Mouse (Mus musculus): ENCODE measurements around the gene Rprd2.
"Not testable (repeated sequence)": the region's sequence is repeated elsewhere in the genome, so short reads cannot be mapped to it uniquely, and the experiment has no call there.

The Rprd2 gene

DNA sequence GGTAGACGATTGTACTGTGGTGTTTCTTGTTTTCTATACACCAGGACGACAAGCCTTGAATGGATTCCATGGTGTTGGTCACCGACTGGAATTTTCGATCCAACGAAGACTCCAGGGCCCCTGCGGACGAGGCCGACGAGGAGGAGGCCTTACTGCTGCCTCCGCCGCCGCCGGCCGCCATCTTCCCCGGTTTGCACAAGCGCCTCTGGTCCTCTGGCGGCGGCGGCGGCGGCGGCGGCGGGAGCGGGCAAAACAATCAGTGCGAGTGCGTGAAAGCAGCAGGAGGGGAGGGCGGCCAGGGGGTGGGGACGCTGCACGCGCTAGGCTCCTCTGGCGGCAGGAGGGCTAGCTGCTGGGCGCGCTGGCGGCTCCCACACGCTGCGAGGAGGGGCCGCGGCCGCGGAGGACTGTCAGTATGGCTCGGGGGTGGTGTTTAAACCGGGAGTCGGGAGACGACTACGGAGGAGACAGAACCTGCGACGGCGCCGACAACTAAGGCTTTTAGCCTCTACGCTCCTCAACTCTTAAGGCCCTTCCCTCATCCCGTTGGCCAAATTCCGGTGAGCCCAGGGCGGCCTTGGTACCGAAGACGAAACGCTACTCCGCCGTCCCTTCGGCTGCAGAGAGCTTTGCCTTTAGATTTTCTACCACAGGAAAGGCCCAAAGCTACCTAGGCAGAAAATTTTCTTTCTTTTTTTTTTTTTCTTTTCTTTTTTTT lies at the start of gene Rprd2:
TSS of gene Rprd2 (minus strand) at position 293 of the 718 bp plus-strand sequence.
- peak; percentile 68 for DNase-seq (ENCODE audit: low spot score)

- DNase-seq (ENCODE audit: low spot score), result no peak
Observed at GRCm38 (mm10) chr3:95867408-95867807, 48.7 kb upstream of the Rprd2 start.

- no peak for DNase-seq (ENCODE audit: low spot score)
Observed at GRCm38 (mm10) chr3:95866071-95866470, 47.4 kb upstream of the Rprd2 start.

- no peak for DNase-seq (ENCODE audit: low spot score)
Observed at GRCm38 (mm10) chr3:95865571-95865970, 46.9 kb upstream of the Rprd2 start.

DNA sequence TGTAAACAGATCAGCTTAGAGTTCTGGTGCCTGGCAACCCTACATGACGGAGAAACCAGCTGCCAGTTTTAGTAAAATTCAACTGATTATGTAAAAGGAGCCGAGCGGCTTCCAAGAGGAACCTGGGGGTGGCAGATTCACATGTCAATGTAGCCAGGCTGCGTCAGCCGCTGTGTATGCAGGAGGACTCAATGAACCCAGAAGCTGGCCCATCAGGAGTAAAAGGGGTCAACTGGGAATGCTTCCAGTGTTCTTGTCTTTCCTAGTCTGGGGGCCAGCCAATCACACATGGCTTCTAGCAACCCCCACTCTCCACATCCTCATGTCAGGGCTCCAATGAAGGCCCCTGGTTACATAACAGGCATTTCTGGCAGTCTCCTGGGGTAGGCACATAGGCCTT lies 46.4 kb upstream of the Rprd2 start:
- no peak for DNase-seq (ENCODE audit: low spot score)

DNA sequence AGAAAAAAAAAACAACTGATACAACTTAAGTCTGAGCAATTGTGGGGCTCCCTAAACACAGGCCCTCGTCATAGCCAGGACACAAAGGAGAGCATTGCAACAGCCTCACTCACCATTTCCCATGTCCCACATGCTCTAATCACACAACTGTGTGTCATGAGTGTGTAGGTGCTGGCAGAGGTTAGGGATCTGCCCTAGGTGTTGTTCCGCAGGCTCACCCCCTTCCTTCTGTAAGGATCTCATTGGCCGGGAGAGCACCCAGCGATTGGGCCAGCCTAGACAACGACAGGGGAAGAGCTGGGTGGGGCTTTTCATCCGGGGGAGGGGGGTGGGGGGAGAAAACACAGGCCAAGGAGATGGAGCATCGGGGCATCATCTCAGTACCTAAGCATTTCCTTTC lies 44.9 kb upstream of the Rprd2 start:
- DNase-seq (ENCODE audit: low spot score), result no peak

GRCm38 (mm10) chr3:95861796-95862195 lies 43.1 kb upstream of the Rprd2 start:
- DNase-seq (ENCODE audit: low spot score), result peak; percentile 90

GRCm38 (mm10) chr3:95861216-95861615 lies 42.6 kb upstream of the Rprd2 start:
- DNase-seq (ENCODE audit: low spot score), result no peak

DNA sequence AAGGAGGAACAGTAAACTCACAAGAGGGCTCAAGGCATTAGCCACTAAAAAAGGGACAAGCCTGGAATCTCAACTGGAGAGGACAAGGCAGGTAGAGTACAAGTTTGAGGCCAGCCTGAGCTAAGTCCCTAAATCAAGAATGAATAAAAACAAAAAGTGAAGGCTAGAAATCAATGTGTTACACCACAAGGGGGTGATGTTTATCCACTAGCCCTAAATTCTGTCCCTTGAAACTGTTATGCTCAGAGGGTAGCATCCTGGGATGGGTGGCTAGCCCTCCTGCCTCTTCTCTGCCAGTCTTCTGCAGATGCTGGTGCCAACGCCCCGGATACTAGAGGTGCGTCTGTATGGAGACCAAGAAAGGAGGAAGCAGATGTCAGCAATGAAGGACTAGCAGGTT lies 41.7 kb upstream of the Rprd2 start:
- no peak for DNase-seq (ENCODE audit: low spot score)

DNA sequence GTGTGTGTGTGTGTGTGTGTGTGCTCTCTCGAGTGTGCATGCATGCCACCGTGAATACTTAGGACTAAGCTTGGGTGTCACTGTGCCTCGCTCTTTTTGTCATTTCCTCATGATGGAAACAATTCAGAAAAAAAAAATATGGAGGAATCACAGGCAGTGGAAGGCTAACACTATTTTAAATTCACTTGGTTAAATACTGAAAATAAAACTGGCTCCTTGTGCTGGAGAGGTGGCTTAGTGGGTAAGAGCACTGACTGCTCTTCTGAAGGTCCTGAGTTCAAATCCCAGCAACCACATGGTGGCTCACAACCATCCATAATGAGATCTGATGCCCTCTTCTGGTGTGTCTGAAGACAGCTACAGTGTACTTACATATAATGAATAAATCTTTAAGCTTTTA lies 39.6 kb upstream of the Rprd2 start:
- DNase-seq (ENCODE audit: low spot score), result not testable (repeated sequence)

DNA sequence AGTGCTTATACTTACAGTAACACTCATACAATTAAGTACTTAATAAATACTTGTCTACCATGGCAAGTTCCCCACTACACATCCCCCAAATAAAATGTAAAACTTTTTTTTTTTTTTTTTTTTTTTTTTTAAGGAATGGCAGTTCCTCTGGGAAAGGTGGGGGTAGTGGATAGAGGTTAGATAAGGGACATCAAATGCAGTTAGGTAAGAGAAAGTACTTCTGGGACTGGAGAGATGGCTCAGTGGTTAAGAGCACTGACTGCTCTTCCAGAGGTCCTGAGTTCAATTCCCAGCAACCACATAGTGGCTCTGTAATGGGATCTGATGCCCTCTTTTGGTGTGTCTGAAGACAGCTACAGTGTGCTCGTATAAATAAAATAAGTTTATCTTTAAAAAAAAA lies 38.4 kb upstream of the Rprd2 start:
- not testable (repeated sequence) for DNase-seq (ENCODE audit: low spot score)

GRCm38 (mm10) chr3:95856115-95856514 lies 37.5 kb upstream of the Rprd2 start:
- DNase-seq (ENCODE audit: low spot score), result no peak

DNA sequence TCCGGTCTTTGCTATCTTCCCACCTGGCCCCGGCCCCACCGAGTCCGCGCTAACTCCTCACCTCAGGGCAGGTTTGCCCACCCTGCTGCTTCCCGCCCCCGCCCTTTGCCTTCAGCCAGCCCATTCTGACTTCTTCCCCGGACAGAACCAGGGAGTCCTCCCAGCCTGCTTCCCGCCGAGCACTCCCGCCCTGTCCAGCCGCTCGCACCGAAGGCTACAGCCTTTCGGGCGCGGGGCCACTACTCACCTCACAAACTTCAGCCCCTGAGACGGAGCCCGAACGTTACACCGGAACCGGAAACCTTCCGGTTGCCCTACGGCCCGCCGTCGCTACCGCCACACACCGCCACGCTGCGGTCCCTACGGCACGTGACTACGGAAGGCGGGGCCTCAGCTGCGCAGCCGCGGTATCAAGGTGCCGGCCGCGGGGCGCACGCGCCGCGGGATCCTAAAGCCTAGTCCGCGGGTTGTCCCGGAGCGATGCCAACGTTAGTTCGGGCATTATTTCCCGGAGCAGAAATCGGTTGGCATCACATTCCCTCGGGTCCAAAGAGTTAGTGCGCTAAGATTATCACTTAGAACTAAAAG lies 36.9 kb upstream of the Rprd2 start, which contains the start of gene Prpf3:
TSS of gene Prpf3 (minus strand) at position 384 of the 588 bp plus-strand sequence.
- peak; percentile 90 for DNase-seq (ENCODE audit: low spot score)

DNA sequence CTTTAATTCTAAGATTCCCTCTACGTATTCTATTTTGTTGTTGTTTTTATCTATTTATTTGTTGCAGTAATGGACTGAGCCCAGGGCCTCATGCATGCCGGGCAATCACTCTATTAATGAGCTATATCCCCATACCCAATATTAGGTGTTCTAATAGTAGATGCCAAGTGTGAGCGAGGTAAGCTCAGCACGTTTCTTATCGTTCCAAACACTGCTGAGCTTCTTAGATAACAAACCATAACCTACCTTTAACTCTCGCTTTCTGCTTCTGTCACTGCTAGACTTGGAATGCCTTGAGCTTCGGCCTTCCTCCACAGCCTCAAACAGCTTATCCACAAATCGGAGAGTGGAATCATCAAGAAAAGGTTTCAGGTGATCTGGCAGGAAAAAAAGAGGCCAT lies 32.7 kb upstream of the Rprd2 start:
- DNase-seq (ENCODE audit: low spot score), result no peak

GRCm38 (mm10) chr3:95850611-95851010 lies 31.9 kb upstream of the Rprd2 start:
- DNase-seq (ENCODE audit: low spot score), result no peak

- no peak for DNase-seq (ENCODE audit: low spot score)
Observed at GRCm38 (mm10) chr3:95842503-95843214, 24.0 kb upstream of the Rprd2 start.

GRCm38 (mm10) chr3:95839250-95839649 lies 20.6 kb upstream of the Rprd2 start:
- no peak for DNase-seq (ENCODE audit: low spot score)

DNA sequence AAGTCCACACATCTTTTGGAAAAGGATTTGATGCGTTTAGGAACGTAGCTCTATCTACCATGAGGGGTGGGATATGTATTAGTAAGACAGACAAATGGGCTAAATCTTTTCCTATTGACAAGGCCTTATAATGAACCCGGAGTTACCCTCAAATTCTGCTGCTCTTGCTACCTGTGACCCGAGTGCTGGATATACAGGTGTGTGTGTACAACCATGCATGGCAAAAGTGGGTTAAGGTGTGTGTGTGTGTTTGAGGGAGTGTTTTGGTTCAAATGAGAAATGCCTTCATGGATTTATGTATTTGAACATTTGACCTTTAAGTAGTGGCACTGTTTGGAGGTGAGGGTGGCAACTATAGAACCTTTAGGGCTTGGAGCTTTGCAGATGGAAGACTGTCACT lies 10.4 kb upstream of the Rprd2 start:
- no peak for DNase-seq (ENCODE audit: low spot score)

DNA sequence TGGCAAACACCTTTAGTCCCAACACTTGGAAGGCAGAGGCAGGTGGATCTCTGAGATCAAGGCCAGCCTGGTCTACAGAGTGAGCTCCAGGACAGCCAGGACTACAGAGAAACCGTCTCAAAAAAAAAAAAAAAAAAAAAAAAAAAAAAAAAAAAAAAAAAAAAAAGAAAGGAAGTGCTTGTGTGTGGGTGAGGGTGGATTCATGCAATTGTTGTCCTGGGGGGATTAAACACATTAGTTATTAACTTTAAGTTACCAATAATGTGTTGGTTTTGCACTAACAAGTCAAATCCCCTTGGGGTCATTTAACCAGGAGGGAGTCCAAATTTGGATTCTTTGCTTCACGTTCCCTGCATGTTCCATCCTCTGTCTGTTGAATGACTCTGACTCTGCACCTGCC lies 7.6 kb upstream of the Rprd2 start:
- DNase-seq (ENCODE audit: low spot score), result no peak

- no peak for DNase-seq (ENCODE audit: low spot score)
Observed at GRCm38 (mm10) chr3:95820046-95821010, 1.7 kb upstream of the Rprd2 start.

DNA sequence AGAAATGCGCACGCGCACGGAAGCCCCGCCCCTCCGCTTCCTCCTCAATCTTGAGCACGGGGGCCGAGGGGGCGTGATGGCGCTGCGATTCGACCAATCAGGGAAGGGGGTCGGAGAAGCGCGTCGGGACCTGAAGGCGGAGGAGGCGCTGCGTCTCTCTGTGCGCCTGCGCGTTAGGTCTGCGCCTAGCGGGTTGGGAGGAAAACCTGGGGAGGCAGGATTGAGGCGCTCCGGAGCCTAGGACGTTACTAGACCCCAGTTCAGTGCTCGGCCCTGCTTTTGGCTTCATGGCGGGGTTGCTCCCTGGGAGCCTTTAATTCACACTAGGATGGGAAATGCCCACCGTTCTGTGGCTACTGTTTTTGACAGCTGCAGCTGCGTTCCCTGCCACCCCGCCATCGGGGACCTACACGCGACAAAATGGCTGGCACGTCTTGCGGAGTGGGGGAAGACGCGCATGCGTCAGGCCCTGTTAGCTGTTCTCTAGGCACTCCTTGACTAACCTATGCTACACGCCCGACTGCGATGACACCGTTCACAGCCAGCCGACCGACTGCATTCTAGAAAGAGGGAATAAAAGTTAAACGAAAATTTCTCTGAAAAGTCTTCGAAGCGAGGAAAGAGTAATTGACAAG lies 805 bp upstream of the Rprd2 start:
- DNase-seq (ENCODE audit: low spot score), result peak; percentile 100

Data from c-Kit-positive CD71-positive TER-119-positive erythroid progenitor cells, embryonic 14.5 days (primary cell).